Mouse (Mus musculus): ENCODE results near the gene Sost. TPM values are rescaled to one million over a fixed set of nuclear protein-coding genes. Genes with fewer than 3 reads are reported as not detected.

Gene Sost
- total RNA-seq, 2 experiments from 2014 or later = not detected

GRCm38 (mm10) chr11:101957476-101957875 is 9.3 kb downstream of the Sost start:
- no peak overlapping the region for H3K4me3 ChIP-seq
- no peak overlapping the region for H3K27ac ChIP-seq
- TF ChIP-seq CTCF (conservative IDR thresholded peaks at IDR 0.05) = no peak
- no peak for DNase-seq (ENCODE audit: low spot score in 2 of 2)

- TF ChIP-seq CTCF (conservative IDR thresholded peaks at IDR 0.05) = no peak
- no peak for DNase-seq (ENCODE audit: low spot score in 2 of 2)
- Histone ChIP-seq H3K27ac (no peak overlapping the region; the same call in 1 of the 2 replicates), H3K4me3 (no peak overlapping the region)
Measured at GRCm38 (mm10) chr11:101953441-101953840, 13.4 kb downstream of the Sost start.

GRCm38 (mm10) chr11:101952541-101953341 is 14.1 kb downstream of the Sost start:
- H3K27ac ChIP-seq = no peak overlapping the region; the same call in 1 of the 2 replicates
- no peak for TF ChIP-seq CTCF (conservative IDR thresholded peaks at IDR 0.05)

DNA sequence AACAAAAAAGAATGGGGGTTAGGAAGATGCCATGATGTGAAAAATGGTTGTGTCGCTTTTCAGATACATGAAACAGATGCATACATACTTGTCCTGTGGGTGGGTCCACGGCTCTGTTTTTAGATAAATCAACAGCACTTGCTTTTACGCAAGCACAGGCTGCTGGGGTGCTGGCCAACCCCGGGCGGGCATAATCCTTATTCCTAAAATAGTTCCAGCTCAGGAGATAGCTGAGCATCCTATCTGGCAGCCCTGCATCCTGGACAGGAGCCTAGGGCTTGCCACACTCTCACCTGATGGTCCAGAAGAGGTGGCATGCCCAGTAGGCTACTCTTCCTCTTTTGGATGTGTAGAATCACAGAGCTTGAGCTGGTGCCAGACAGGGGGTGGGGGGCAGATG is 16.8 kb downstream of the Sost start:
- Histone ChIP-seq H3K4me3 (no peak overlapping the region), H3K27ac (no peak overlapping the region)
- no peak for DNase-seq (ENCODE audit: low spot score in 2 of 2)
- TF ChIP-seq CTCF (conservative IDR thresholded peaks at IDR 0.05) = no peak

More at GRCm38 (mm10) chr11:101952541-101953341, 14.1 kb downstream of the Sost start:
- no peak overlapping the region for H3K4me3 ChIP-seq
- no peak for DNase-seq (ENCODE audit: low spot score in 2 of 2)

GRCm38 (mm10) chr11:101946525-101946924 is 20.3 kb downstream of the Sost start:
- H3K4me3 ChIP-seq = no peak overlapping the region
- TF ChIP-seq CTCF (conservative IDR thresholded peaks at IDR 0.05) = 0 out of 2 replicates have a peak, but pooled peaks have one; percentile 10
- DNase-seq (ENCODE audit: low spot score in 2 of 2) = no peak
- no peak overlapping the region for H3K27ac ChIP-seq

DNA sequence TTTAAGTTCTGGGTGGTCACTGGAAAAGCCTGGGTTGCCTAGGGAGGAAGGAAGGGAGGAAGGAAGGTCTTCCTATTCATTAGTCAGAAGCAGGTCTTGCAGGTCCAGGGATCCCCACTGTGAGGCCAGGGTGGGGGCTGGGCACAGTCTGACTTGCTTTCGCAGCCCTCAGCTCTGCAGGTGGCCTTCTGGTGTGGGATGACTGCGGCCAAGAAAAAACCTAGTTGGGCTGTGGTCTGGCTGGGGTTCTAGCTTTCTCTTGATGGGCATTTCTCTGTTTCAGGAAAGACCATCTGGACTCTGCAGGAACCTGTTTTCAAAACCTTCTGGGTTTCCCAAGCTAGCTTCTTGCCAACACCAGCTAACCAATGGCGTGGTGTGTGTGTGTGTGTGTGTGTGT is 23.8 kb downstream of the Sost start:
- Histone ChIP-seq H3K4me3 (no peak overlapping the region), H3K27ac (no peak overlapping the region)
- DNase-seq (ENCODE audit: low spot score in 2 of 2) = no peak
- no peak for TF ChIP-seq CTCF (conservative IDR thresholded peaks at IDR 0.05)

- no peak for DNase-seq (ENCODE audit: low spot score in 2 of 2)
- no peak overlapping the region for H3K27ac ChIP-seq
- no peak for TF ChIP-seq CTCF (conservative IDR thresholded peaks at IDR 0.05)
- H3K4me3 ChIP-seq = peak overlapping the region; percentile 33
Measured at GRCm38 (mm10) chr11:101937108-101937507, 29.7 kb downstream of the Sost start.

GRCm38 (mm10) chr11:101936421-101936820 is 30.4 kb downstream of the Sost start:
- DNase-seq (ENCODE audit: low spot score in 2 of 2) = no peak
- Histone ChIP-seq H3K27ac (no peak overlapping the region), H3K4me3 (no peak overlapping the region)
- TF ChIP-seq CTCF (conservative IDR thresholded peaks at IDR 0.05) = no peak

DNA sequence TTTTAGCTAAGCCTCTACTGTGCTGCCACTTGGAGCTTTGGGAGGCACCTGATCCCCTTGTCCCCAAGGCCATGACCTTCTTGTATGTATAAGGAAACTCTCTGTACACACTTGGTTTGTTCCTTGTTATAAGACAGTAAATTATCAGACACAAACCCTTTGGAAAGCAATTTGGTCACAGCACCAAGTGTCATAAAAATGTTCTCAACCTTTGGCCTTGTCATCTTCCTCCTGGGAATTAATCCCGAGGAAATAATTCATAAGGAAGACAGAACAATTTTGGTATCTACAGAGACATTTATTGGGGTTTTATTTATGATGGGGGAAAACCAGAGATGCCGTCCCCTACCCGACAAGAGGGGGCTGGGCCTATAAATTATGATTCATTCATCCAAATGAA is 31.1 kb downstream of the Sost start:
- DNase-seq (ENCODE audit: low spot score in 2 of 2) = no peak
- TF ChIP-seq CTCF (conservative IDR thresholded peaks at IDR 0.05) = no peak

GRCm38 (mm10) chr11:101931978-101932377 is 34.8 kb downstream of the Sost start:
- TF ChIP-seq CTCF (conservative IDR thresholded peaks at IDR 0.05) = no peak
- no peak for DNase-seq (ENCODE audit: low spot score in 2 of 2)

More for the DNA sequence above, 31.1 kb downstream of the Sost start:
- H3K27ac ChIP-seq = no peak overlapping the region
- no peak overlapping the region for H3K4me3 ChIP-seq

DNA sequence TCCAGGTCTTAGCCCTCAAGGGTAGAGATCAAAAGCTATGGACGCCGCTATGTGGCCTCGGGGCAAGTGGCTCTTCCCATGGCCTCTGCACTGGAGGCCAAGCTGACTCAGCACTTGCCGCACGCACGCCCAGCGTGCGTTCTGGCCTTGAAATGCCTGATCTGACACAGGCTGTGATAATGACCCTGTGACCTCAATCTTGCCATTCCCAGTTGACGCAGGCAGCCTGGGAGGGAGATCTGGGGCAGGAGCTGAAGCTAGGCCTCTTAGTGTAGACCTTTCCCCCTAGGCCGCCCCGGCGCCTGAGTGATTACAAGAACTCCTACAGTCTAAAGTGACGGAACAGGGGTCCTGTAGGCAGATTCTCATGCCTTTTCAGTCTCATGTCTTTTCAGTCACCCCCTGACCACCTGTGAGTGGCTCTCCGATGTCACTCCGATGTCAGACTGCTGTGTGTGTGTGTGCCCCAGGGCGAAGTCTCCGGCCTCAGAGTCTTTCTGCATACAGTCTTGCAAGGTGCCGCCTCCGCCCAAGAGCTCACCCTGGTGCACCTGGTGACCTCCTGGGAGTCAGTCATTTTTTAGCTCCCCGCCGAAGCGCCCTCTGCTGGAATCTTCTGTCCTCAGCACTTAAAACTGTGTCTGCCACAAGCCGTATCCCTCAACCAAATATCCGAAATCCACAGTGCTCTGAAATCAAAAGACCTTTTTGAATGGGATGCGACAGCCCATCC is 38.6 kb downstream of the Sost start:
- DNase-seq (ENCODE audit: low spot score in 2 of 2) = no peak
- Histone ChIP-seq H3K4me3 (no peak overlapping the region), H3K27ac (no peak overlapping the region)
- peak; percentile 78 for TF ChIP-seq CTCF (conservative IDR thresholded peaks at IDR 0.05)

More at GRCm38 (mm10) chr11:101931978-101932377, 34.8 kb downstream of the Sost start:
- Histone ChIP-seq H3K4me3 (no peak overlapping the region), H3K27ac (no peak overlapping the region)

GRCm38 (mm10) chr11:101926951-101927589 is 39.7 kb downstream of the Sost start:
- Histone ChIP-seq H3K4me3 (no peak overlapping the region), H3K27ac (no peak overlapping the region)
- DNase-seq (ENCODE audit: low spot score in 2 of 2) = no peak
- no peak for TF ChIP-seq CTCF (conservative IDR thresholded peaks at IDR 0.05)

GRCm38 (mm10) chr11:101925636-101926035 is 41.2 kb downstream of the Sost start:
- no peak overlapping the region for H3K27ac ChIP-seq
- TF ChIP-seq CTCF (conservative IDR thresholded peaks at IDR 0.05) = no peak
- DNase-seq (ENCODE audit: low spot score in 2 of 2) = no peak
- no peak overlapping the region for H3K4me3 ChIP-seq

Measured in layer of hippocampus, adult 2 months (tissue).